Mouse (Mus musculus) ovary, adult 18-20 months (tissue): Measurements from ENCODE around the gene Mcm8.

Source experiments
- DNase-seq: peaks from one replicate; pipeline ENCODE4 v3.0.0; 2022; ENCODE audit warnings: low spot score, mixed read lengths

The Mcm8 gene

GRCm38 (mm10) chr2:132873657-132874326 lies 57.9 kb downstream of the Mcm8 start:
- DNase-seq, result no peak

- DNase-seq, result no peak
These were observed 61.0 kb downstream of the Mcm8 start for GRCm38 (mm10) chr2:132876991-132877390.

- no peak for DNase-seq
These were observed 63.5 kb downstream of the Mcm8 start for GRCm38 (mm10) chr2:132879261-132880044.

GRCm38 (mm10) chr2:132880844-132881645 lies 65.1 kb downstream of the Mcm8 start, which contains the start of gene Lrrn4:
Gene Lrrn4 (minus strand): TSS chr2:132880891.
- no peak for DNase-seq

- DNase-seq, result peak; percentile 11
These were observed 68.5 kb downstream of the Mcm8 start for GRCm38 (mm10) chr2:132884303-132884967.

GRCm38 (mm10) chr2:132885312-132885711 lies 69.4 kb downstream of the Mcm8 start:
- DNase-seq, result no peak
